Mouse (Mus musculus): Measurements from ENCODE around the gene Smad3. TPM values are rescaled to one million over a fixed set of nuclear protein-coding genes. Genes with fewer than 3 reads are reported as not detected.
A peak's percentile ranks its signal among the peaks of the same experiment; 100 is the strongest.

Gene Smad3
- polyA plus RNA-seq, 1 experiment from 2014 or later, result 5.3 TPM

DNA sequence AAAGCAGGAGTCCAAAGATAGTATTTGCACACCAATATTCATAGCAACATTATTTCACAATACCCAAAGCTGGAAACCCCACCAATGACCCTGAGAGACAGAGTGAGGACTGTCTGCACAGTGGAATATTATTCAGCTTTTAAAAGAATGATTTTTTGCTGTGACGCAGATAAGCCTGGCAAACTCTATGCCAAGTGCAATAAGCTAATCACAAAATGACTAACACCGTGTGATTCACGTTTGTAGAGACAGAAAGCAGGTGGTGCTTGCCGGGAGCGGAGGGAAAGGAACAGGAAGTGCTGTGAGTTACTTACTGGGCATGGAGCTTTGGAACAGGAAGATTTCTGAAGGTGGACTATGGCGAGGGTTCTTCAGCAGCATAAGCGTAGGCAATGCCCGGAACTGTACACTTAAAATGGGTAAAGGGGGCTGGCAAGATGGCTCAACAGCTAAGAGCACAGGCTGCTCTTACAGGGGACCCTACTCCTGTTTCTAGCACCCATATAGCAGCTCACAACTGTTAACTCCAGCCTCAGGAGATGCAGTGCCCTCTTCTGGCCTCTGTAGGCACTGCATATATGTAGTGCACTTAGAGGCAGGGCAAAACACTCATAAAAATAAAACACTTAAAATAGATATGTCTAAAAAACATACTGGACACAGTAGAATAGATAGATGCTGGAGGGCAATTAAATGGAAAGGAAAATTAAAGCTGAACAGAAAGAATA, 3.7 kb upstream of the Smad3 start:
- Histone ChIP-seq H3K36me3 (ENCODE audit: control insufficient read depth, insufficient read depth, low read length) (no peaks in the 10 kb centered on the region), H3K4me3 (ENCODE audit: low read depth, low read length) (no peak overlapping the region), H3K4me2 (replicated peaks; ENCODE audit: low read depth) (no peak overlapping the region), H3K9ac (ENCODE audit: low read length) (no peak overlapping the region), H3K4me1 (replicated peaks; ENCODE audit: control insufficient read depth, insufficient read depth) (peaks cover 6% of the 10 kb centered on the region; the same call in 1 of the 2 replicates), H3K9me3 (ENCODE audit: control insufficient read depth, low read length) (no peaks in the 10 kb centered on the region), H3K27ac (replicated peaks) (peak overlapping the region; percentile 71), H3K27me3 (ENCODE audit: control insufficient read depth, insufficient read depth, low read length) (no peaks in the 10 kb centered on the region)
- peak; percentile 22; the same call in 1 of the 2 replicates for ATAC-seq (ENCODE audit: low FRiP score, low TSS enrichment)
- peak; percentile 62 for TF ChIP-seq CTCF (IDR thresholded peaks at IDR 0.05; ENCODE audit: low read depth)
- no peak for TF ChIP-seq EP300 (optimal IDR thresholded peaks at IDR 0.05)
- peak; percentile 60 for DNase-seq (ENCODE audit: low spot score)
- 71% methylated on average over 8 of the region's 8 CpGs for WGBS

DNA sequence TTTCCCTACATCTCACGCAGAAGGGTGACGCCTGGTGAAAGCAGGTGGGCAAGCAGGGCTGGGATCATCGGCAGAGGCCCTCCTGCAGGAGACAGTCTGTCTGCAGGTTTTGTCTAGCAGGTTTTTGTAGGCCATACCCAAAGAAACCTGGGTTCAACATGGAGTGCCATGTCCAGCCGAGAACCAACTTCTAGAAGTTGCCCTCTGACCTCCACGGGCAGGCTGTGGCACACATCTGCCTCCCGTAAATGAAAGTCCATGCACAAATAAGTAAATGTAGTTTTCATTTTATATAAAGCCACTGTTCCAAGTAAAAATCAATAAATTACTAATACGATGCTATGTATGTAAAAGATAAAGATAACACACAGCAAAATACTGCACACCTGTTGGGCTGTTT, 3.0 kb upstream of the Smad3 start:
- no peak for ATAC-seq (ENCODE audit: low FRiP score, low TSS enrichment)
- H3K9me3 ChIP-seq (ENCODE audit: control insufficient read depth, low read length), result no peaks in the 10 kb centered on the region
- H3K9ac ChIP-seq (ENCODE audit: low read length), result no peak overlapping the region
- WGBS, result 75% methylated on average over 7 of the region's 7 CpGs
- no peak overlapping the region for H3K4me2 ChIP-seq (replicated peaks; ENCODE audit: low read depth)
- no peaks in the 10 kb centered on the region for H3K27me3 ChIP-seq (ENCODE audit: control insufficient read depth, insufficient read depth, low read length)
- H3K36me3 ChIP-seq (ENCODE audit: control insufficient read depth, insufficient read depth, low read length), result no peaks in the 10 kb centered on the region
- TF ChIP-seq CTCF (IDR thresholded peaks at IDR 0.05; ENCODE audit: low read depth), result no peak
- TF ChIP-seq EP300 (optimal IDR thresholded peaks at IDR 0.05), result no peak
- no peak for DNase-seq (ENCODE audit: low spot score)
- H3K4me3 ChIP-seq (ENCODE audit: low read depth, low read length), result no peak overlapping the region
- H3K27ac ChIP-seq (replicated peaks), result peak overlapping the region; percentile 69
- peaks cover 8% of the 10 kb centered on the region; the same call in 1 of the 2 replicates for H3K4me1 ChIP-seq (replicated peaks; ENCODE audit: control insufficient read depth, insufficient read depth)

DNA sequence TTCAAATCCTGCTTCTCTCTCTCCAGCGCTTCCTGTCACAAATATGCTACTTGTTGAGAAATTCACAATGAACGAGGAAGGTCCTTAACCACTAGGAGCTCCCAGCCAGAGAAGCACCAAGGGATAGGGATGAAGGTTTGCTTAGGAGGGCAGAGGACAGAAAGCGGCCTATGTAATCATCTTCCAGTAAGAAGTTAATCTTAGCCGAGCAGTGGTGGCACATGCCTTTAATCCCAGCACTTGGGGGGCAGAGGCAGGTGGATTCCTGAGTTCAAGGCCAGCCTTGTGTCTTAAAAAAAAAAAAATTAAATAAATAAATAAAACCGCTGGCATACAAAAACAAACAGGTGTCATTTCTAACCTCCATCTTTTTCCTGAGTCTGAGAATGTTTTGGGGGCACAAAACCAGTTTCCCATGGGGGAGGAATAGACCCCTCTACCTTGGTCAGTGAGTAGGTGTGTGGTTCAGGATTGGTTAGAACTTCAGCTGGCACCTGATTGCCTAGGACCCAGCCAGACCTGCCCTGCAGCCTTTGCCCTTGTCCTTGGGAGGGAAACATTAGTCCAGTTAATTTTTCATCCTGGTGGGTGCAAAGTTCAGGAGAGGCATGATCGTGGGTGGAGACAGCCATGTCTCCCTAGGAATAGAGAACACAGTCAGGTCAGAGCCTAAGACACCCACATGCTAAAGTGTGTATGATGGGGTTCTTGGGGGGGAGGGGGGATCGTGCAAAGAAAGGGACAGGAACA, 2.4 kb upstream of the Smad3 start:
- Histone ChIP-seq H3K9ac (ENCODE audit: low read length) (no peak overlapping the region), H3K36me3 (ENCODE audit: control insufficient read depth, insufficient read depth, low read length) (no peaks in the 10 kb centered on the region), H3K27ac (replicated peaks) (peak overlapping the region; percentile 98), H3K4me1 (replicated peaks; ENCODE audit: control insufficient read depth, insufficient read depth) (peaks cover 10% of the 10 kb centered on the region; the same call in 1 of the 2 replicates), H3K4me2 (replicated peaks; ENCODE audit: low read depth) (no peak overlapping the region), H3K9me3 (ENCODE audit: control insufficient read depth, low read length) (no peaks in the 10 kb centered on the region), H3K4me3 (ENCODE audit: low read depth, low read length) (no peak overlapping the region), H3K27me3 (ENCODE audit: control insufficient read depth, insufficient read depth, low read length) (no peaks in the 10 kb centered on the region)
- no peak for ATAC-seq (ENCODE audit: low FRiP score, low TSS enrichment)
- WGBS, result 67% methylated on average over 7 of the region's 7 CpGs
- DNase-seq (ENCODE audit: low spot score), result peak; percentile 58
- TF ChIP-seq EP300 (optimal IDR thresholded peaks at IDR 0.05) (no peak), CTCF (IDR thresholded peaks at IDR 0.05; ENCODE audit: low read depth) (no peak)

DNA sequence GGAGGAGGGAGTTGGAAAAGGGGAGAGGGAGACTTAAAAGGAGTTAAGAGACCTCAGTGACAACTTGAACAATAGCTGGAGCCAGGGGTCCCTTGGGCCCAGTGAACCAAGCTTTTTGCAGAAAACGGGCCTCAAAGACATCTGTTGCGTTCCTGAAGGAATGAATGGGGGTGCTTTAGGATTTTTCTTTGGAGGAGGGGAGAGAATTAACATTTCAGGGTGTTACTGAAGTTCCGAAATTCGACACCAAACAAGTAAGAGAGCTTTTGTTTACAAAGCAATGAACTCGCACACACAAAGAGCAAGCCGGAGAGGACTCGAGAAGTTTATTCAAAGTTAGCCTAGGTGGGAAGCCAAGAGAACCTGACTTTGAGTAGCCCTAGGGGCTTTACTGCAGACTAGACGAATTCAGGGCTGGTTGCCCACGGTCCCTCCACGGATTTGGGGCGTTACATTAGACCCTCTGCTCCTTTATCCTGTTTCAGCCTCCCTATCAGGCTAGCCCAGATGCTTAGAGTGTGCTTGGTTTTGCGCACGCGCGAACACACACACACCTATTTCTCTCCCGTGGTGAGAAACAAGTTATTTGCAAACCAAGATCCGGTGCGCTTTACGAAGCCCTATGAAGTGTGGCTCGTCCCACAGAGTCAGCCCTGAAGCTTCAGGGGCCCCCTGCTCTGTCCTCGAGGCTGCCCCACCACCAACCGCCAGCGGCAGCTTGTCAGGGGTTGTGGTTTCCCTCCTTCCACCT, 1.0 kb upstream of the Smad3 start:
- Histone ChIP-seq H3K9ac (ENCODE audit: low read length) (peak overlapping the region; percentile 93), H3K4me2 (replicated peaks; ENCODE audit: low read depth) (peak overlapping the region; percentile 90), H3K27ac (replicated peaks) (peak overlapping the region; percentile 98), H3K4me1 (replicated peaks; ENCODE audit: control insufficient read depth, insufficient read depth) (peaks cover 12% of the 10 kb centered on the region), H3K36me3 (ENCODE audit: control insufficient read depth, insufficient read depth, low read length) (no peaks in the 10 kb centered on the region), H3K4me3 (ENCODE audit: low read depth, low read length) (peak overlapping the region; percentile 83), H3K27me3 (ENCODE audit: control insufficient read depth, insufficient read depth, low read length) (no peaks in the 10 kb centered on the region), H3K9me3 (ENCODE audit: control insufficient read depth, low read length) (no peaks in the 10 kb centered on the region)
- no peak for ATAC-seq (ENCODE audit: low FRiP score, low TSS enrichment)
- DNase-seq (ENCODE audit: low spot score), result peak; percentile 74
- TF ChIP-seq EP300 (optimal IDR thresholded peaks at IDR 0.05) (no peak), CTCF (IDR thresholded peaks at IDR 0.05; ENCODE audit: low read depth) (no peak)
- WGBS, result 6% methylated on average over 23 of the region's 23 CpGs

DNA sequence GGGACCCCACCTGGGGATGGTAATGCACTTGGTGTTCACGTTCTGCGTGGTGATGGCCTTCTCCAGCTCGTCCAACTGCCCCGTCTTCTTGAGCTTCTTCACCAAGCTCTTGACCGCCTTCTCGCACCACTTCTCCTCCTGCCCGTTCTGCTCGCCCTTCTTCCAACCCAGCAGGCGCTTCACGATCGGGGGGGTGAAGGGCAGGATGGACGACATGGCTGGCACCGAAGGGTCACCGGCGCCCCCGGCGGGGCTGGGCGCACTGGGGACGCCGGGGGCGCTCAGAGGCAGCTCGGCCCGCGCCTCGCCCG, 377 bp downstream of the Smad3 start:
- no peak for ATAC-seq (ENCODE audit: low FRiP score, low TSS enrichment)
- Histone ChIP-seq H3K36me3 (ENCODE audit: control insufficient read depth, insufficient read depth, low read length) (no peaks in the 10 kb centered on the region), H3K27me3 (ENCODE audit: control insufficient read depth, insufficient read depth, low read length) (no peaks in the 10 kb centered on the region), H3K27ac (replicated peaks) (peak overlapping the region; percentile 98), H3K4me2 (replicated peaks; ENCODE audit: low read depth) (peak overlapping the region; percentile 90), H3K9ac (ENCODE audit: low read length) (peak overlapping the region; percentile 93), H3K4me3 (ENCODE audit: low read depth, low read length) (peak overlapping the region; percentile 83), H3K4me1 (replicated peaks; ENCODE audit: control insufficient read depth, insufficient read depth) (peaks cover 15% of the 10 kb centered on the region), H3K9me3 (ENCODE audit: control insufficient read depth, low read length) (no peaks in the 10 kb centered on the region)
- 0% methylated on average over 20 of the region's 26 CpGs for WGBS
- no peak for DNase-seq (ENCODE audit: low spot score)
- no peak for TF ChIP-seq CTCF (IDR thresholded peaks at IDR 0.05; ENCODE audit: low read depth)
- TF ChIP-seq EP300 (optimal IDR thresholded peaks at IDR 0.05), result no peak

Data from stomach, postnatal 0 days (tissue).